Mouse (Mus musculus): ENCODE data around the gene Xxylt1. TPM values are rescaled to one million over a fixed set of nuclear protein-coding genes. Genes with fewer than 3 reads are reported as not detected.
"Not testable (repeated sequence)": the region's sequence is repeated elsewhere in the genome, so short reads cannot be mapped to it uniquely, and the experiment has no call there.

Xxylt1 gene
- polyA plus RNA-seq, 1 experiment from 2014 or later = 25.8 TPM

DNA sequence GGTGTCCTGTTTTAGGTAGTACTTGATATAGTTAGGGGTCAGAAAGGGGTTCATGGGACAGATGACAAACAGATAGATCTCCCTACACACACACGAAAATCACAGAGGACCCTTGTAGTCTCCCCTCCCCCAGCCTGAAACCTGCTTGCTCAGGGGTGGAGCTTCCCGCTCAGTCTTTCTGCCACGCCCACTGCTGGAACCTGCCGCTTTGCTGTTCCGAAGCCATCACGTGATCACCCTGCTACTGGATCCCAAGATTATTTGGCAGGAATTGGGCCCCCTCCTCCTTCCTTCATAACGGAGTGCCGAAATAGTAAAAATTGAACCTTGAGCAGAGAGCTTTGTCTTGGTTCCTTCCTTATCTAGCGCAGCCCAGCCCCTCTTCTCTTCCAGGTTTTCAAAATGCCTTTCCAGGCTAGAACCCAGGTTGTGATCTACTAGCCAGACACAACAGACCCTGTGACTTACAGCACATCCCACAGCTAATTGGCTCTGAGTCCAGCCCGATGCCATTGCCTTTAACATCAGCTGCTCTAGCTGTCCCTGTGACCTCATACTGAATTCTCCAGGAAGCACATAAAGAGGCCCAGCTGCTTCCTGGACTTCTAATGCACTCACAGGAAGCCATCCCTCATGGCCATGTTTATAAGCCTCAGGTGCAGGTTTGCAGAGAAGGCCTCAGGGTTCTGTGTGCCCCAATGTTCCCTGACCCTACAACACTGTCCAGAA lies 77.5 kb downstream of the Xxylt1 start:
- H3K4me3 ChIP-seq, H3K27me3 ChIP-seq, H3K27ac ChIP-seq, H3K36me3 ChIP-seq, H3K9me3 ChIP-seq, H3K9ac ChIP-seq: not testable (repeated sequence)
- 7% methylated on average over 10 of the region's 10 CpGs for WGBS
- peak overlapping the region; percentile 16 for H3K4me2 ChIP-seq (replicated peaks)
- peak; percentile 13; the same call in 1 of the 2 replicates for ATAC-seq (ENCODE audit: insufficient number of reproducible peaks, insufficient read depth, low FRiP score, low TSS enrichment)
- peaks cover 19% of the 10 kb centered on the region for H3K4me1 ChIP-seq

DNA sequence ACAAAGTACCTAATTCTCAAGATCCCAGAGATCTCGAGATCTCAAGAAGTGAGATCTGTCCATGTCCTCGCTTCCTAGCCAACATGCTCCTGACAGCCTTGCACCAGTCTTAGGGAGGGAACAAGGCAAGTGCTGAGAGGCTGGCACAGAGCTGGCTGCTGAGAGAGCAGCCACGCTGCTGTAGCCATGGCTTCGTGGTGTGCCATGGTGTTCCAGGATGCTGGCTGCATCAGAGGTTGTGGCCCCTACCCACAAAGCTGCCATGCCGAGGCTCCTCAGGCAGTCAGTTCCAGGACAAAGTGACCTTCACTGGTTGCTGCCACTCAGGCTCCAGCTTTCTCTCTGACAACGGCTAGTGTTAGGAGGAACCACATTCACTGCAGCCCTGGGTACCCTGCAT lies 78.3 kb downstream of the Xxylt1 start:
- Histone ChIP-seq H3K4me2 (replicated peaks) (no peak overlapping the region), H3K4me1 (peaks cover 19% of the 10 kb centered on the region), H3K9me3 (no peaks in the 10 kb centered on the region), H3K27me3 (no peaks in the 10 kb centered on the region), H3K27ac (no peak overlapping the region), H3K9ac (0 out of 2 replicates have a peak overlapping the region, but pooled peaks have one; percentile 16), H3K4me3 (no peak overlapping the region), H3K36me3 (0 out of 2 replicates have a peak, but pooled peaks cover 3% of the 10 kb centered on the region)
- 65% methylated on average over 6 of the region's 6 CpGs for WGBS
- ATAC-seq (ENCODE audit: insufficient number of reproducible peaks, insufficient read depth, low FRiP score, low TSS enrichment) = no peak

DNA sequence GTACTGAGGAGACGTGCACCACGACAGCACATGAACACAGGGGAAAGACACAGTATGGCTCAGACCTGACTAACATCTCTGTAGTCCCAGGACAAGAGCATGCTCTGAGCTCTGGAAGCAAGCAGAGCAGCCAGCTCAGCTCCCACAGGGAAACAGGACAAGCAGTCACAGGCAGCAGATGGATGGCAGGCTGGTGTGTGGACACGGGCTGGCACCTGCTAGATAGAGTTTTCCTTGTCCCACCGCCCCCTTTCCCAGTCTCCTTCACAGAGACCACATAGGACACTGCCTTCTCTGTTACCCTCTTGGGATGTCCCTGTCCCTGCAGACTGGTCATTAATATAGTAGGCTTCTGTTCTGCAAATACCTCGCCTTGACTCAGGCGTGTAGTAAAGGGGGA lies 79.1 kb downstream of the Xxylt1 start:
- Histone ChIP-seq H3K4me3 (no peak overlapping the region), H3K9ac (no peak overlapping the region), H3K4me2 (replicated peaks) (no peak overlapping the region), H3K36me3 (0 out of 2 replicates have a peak, but pooled peaks cover 3% of the 10 kb centered on the region), H3K27me3 (no peaks in the 10 kb centered on the region), H3K4me1 (peaks cover 19% of the 10 kb centered on the region), H3K9me3 (no peaks in the 10 kb centered on the region), H3K27ac (no peak overlapping the region)
- WGBS = 84% methylated on average over 6 of the region's 6 CpGs
- no peak for ATAC-seq (ENCODE audit: insufficient number of reproducible peaks, insufficient read depth, low FRiP score, low TSS enrichment)

DNA sequence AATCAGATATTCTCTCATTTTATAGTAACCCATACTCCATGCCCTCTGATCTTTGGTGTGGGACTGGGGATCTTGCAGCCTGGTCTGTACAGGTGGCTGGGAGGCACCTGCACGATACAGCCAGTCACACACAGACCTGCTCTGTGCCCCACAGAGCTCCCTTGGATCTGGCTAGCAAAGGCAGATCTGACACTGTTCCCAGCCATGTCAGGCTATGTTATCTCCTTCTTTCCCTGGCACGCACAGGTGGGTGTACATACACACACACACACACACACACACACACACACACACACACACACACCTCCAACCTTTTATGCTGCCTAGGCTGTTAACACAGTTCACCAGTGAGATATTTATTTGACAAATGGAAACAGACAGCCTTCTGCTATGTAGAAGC lies 82.5 kb downstream of the Xxylt1 start:
- 100% methylated on average over 2 of the region's 2 CpGs for WGBS
- H3K4me1 ChIP-seq = peaks cover 12% of the 10 kb centered on the region

DNA sequence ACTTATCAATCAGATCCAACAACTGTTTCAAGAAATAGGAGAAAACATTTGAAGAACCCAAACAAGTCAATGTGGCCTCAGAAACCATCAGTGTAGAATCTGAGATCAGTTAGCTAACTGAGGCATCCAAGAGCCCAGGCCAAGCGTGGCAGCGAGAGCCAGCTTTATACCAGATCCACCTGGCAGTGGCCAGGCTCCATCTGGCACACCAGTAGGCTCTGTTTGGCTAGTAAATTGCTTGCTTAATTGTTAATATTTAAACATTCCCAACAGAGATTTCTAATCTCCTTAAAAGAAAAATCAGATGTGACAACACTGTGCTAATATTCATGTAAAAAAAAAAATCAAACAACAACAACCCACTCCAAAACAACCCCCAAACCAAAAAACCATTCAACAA lies 83.2 kb downstream of the Xxylt1 start:
- H3K4me1 ChIP-seq = peaks cover 9% of the 10 kb centered on the region
- WGBS = 92% methylated on average over 2 of the region's 2 CpGs
- no peak overlapping the region for H3K4me3 ChIP-seq
- no peaks in the 10 kb centered on the region for H3K9me3 ChIP-seq
- no peak overlapping the region for H3K27ac ChIP-seq
- H3K4me2 ChIP-seq (replicated peaks) = no peak overlapping the region
- H3K27me3 ChIP-seq = no peaks in the 10 kb centered on the region
- no peaks in the 10 kb centered on the region for H3K36me3 ChIP-seq
- H3K9ac ChIP-seq = no peak overlapping the region
- no peak for ATAC-seq (ENCODE audit: insufficient number of reproducible peaks, insufficient read depth, low FRiP score, low TSS enrichment)

More for the DNA sequence above, 82.5 kb downstream of the Xxylt1 start:
- ATAC-seq (ENCODE audit: insufficient number of reproducible peaks, insufficient read depth, low FRiP score, low TSS enrichment) = no peak
- Histone ChIP-seq H3K27me3 (no peaks in the 10 kb centered on the region), H3K9ac (no peak overlapping the region), H3K27ac (no peak overlapping the region), H3K9me3 (no peaks in the 10 kb centered on the region), H3K4me2 (replicated peaks) (no peak overlapping the region), H3K4me3 (no peak overlapping the region), H3K36me3 (no peaks in the 10 kb centered on the region)

DNA sequence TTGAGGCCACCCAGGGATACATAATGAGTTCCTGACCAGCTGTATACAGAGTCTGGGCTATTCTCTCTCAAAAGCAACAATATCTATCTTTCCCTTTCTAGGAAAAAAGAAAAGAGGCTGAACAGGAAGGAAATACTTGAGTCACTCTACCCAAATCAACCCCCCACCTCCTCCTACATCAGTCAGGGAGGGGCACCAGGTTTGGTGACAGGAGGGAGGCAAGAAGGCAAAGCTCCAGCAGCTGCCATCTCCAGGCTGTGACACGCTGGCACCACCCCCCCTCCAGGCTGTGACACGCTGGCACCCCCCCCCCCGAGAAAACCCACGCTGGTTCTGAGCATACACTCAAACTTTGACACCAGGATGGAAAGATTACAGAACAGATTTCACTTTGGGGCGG lies 85.8 kb downstream of the Xxylt1 start:
- no peaks in the 10 kb centered on the region for H3K27me3 ChIP-seq
- H3K9me3 ChIP-seq = no peaks in the 10 kb centered on the region
- no peak overlapping the region for H3K9ac ChIP-seq
- no peak overlapping the region for H3K27ac ChIP-seq
- no peak for ATAC-seq (ENCODE audit: insufficient number of reproducible peaks, insufficient read depth, low FRiP score, low TSS enrichment)
- H3K4me1 ChIP-seq = peaks cover 6% of the 10 kb centered on the region; the same call in 1 of the 2 replicates
- 79% methylated on average over 5 of the region's 5 CpGs for WGBS
- H3K4me3 ChIP-seq = no peak overlapping the region
- H3K4me2 ChIP-seq (replicated peaks) = no peak overlapping the region
- no peaks in the 10 kb centered on the region for H3K36me3 ChIP-seq

DNA sequence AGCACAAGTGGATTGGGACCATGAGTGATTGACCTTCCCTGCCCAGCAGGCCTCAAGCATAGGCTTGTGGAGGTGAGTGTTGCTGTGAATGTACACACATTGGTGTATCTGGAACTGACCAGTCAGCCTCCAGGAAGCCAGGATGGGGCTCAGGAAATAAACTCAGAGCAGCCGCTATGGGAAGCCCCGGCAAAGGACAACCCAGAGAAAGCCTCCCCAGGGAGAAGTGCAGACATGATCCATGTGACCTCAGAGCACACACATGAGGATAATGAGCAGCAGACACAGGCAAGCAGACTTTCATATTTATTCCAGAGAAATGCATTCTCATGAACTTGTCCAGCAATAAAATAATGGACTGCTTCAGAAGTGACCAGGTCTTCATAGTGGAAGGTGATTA lies 86.4 kb downstream of the Xxylt1 start:
- H3K36me3 ChIP-seq = no peaks in the 10 kb centered on the region
- WGBS = 37% methylated on average over 2 of the region's 2 CpGs
- peaks cover 6% of the 10 kb centered on the region; the same call in 1 of the 2 replicates for H3K4me1 ChIP-seq
- H3K27me3 ChIP-seq = no peaks in the 10 kb centered on the region
- H3K4me3 ChIP-seq = no peak overlapping the region
- H3K4me2 ChIP-seq (replicated peaks) = no peak overlapping the region
- H3K9ac ChIP-seq = no peak overlapping the region
- no peaks in the 10 kb centered on the region for H3K9me3 ChIP-seq
- no peak for ATAC-seq (ENCODE audit: insufficient number of reproducible peaks, insufficient read depth, low FRiP score, low TSS enrichment)
- no peak overlapping the region for H3K27ac ChIP-seq

DNA sequence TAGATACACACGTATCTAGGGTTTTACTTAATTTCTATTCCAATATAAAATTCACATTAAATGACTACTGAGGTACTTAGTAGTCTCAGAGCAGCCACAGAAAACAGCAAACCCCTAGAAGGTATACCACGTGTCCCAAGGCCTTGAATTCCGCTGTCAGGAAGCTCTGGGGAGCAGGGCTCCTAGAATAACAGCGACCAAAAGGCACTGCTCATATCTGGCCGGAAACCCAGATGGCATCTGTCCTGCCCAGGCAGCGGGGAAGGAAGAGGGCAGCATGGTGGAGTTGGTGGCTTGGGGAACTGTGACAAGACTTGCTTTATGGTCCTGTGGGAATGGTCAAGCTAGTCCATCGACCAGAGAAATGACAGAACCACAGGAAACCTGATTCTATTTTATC lies 86.9 kb downstream of the Xxylt1 start:
- Histone ChIP-seq H3K9ac (no peak overlapping the region), H3K27ac (no peak overlapping the region), H3K4me1 (peaks cover 6% of the 10 kb centered on the region; the same call in 1 of the 2 replicates), H3K27me3 (no peaks in the 10 kb centered on the region), H3K4me3 (no peak overlapping the region), H3K9me3 (no peaks in the 10 kb centered on the region), H3K36me3 (no peaks in the 10 kb centered on the region), H3K4me2 (replicated peaks) (no peak overlapping the region)
- ATAC-seq (ENCODE audit: insufficient number of reproducible peaks, insufficient read depth, low FRiP score, low TSS enrichment) = no peak
- WGBS = 82% methylated on average over 7 of the region's 7 CpGs

DNA sequence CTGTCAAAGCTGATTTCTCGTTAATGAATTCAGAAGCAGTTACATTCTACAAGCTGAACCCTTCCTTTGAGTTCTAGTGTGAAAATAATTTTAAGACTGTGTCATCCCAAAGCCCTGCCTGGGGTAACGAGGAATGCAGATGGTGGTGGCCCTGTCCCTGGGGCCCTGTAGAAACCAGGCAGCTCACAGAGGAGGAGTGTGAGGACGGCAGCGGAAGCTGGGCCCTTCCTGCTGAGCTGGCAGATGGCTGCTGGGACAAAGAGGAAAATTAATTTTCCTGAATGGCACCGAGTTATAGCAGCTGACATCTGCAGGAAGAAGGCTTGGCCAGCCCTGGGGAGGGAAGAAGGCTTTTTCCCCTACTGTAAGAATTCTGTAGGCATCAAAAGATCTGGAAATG lies 88.7 kb downstream of the Xxylt1 start:
- ATAC-seq (ENCODE audit: insufficient number of reproducible peaks, insufficient read depth, low FRiP score, low TSS enrichment) = no peak
- WGBS = 73% methylated on average over 5 of the region's 5 CpGs
- Histone ChIP-seq H3K27me3 (no peaks in the 10 kb centered on the region), H3K27ac (no peak overlapping the region), H3K9me3 (no peaks in the 10 kb centered on the region), H3K4me1 (peaks cover 6% of the 10 kb centered on the region; the same call in 1 of the 2 replicates), H3K9ac (no peak overlapping the region), H3K4me2 (replicated peaks) (no peak overlapping the region), H3K36me3 (no peaks in the 10 kb centered on the region), H3K4me3 (no peak overlapping the region)

DNA sequence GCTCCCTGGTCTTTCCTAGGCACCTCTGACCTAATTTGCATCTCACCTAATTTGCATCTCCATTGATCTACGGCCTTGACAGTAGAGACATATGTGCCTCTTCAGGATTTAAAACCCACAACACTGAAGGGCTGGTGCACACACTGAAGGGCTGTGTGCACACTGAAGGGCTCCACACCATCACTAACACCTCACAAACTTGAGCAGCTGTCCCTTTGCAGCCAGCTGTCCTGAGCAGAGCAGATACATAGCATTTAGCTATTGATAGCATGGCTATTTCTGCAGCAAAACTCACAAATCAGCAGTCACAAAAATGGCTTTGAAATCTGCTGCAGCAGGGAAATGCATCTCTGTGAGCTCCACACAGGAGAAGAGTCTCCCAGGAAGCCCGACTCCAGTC lies 90.6 kb downstream of the Xxylt1 start:
- Histone ChIP-seq H3K9me3 (no peaks in the 10 kb centered on the region), H3K27ac (no peak overlapping the region), H3K9ac (no peak overlapping the region), H3K4me1 (peaks cover 6% of the 10 kb centered on the region; the same call in 1 of the 2 replicates), H3K4me2 (replicated peaks) (no peak overlapping the region), H3K4me3 (no peak overlapping the region), H3K27me3 (no peaks in the 10 kb centered on the region), H3K36me3 (no peaks in the 10 kb centered on the region)
- WGBS = 67% methylated on average over 2 of the region's 2 CpGs
- no peak for ATAC-seq (ENCODE audit: insufficient number of reproducible peaks, insufficient read depth, low FRiP score, low TSS enrichment)

DNA sequence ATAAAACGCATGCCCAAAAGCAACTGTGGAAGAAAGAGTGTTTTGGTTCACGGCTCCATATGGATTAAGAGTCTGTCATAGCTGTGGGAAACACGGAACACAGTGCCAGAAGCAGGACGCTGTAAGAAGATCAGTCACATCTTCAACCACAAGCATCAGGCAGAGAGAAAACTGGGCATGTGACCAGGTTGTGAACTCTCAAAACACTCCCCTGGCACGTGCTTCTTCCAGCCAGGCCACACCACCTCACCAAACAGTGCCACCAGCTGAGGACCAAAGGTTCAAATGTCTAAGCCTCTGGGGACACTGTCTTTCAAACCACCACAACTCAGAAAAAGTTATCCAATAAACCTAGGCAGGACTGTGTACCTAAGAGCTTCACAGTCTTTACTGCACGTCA lies 93.0 kb downstream of the Xxylt1 start:
- WGBS = 81% methylated on average over 6 of the region's 6 CpGs

DNA sequence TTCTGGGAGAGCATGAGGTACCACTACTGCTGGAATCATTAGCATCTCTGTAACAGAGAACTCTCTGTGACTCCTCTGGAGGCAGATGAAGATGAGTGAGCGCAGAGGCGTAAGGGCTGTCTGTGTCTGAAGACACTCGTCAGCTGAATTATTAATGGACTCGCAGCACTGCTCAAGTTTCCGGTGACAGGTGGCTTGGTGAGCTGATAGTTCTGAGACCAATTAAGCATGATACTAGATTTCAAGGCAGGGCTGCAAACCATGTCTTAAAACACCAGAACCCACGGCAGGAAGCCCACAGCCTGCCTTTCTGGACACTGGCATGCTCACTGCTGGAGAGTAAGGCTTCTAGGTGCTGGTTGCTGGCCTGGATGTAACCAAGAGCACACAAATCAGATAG lies 93.5 kb downstream of the Xxylt1 start:
- Histone ChIP-seq H3K4me2 (replicated peaks) (no peak overlapping the region), H3K9ac (no peak overlapping the region), H3K4me3 (no peak overlapping the region), H3K27me3 (no peaks in the 10 kb centered on the region), H3K36me3 (no peaks in the 10 kb centered on the region), H3K27ac (no peak overlapping the region), H3K9me3 (no peaks in the 10 kb centered on the region), H3K4me1 (0 out of 2 replicates have a peak, but pooled peaks cover 3% of the 10 kb centered on the region)
- WGBS = 71% methylated on average over 6 of the region's 6 CpGs
- no peak for ATAC-seq (ENCODE audit: insufficient number of reproducible peaks, insufficient read depth, low FRiP score, low TSS enrichment)

More for the DNA sequence above, 93.0 kb downstream of the Xxylt1 start:
- no peaks in the 10 kb centered on the region for H3K27me3 ChIP-seq
- no peak overlapping the region for H3K4me3 ChIP-seq
- H3K9me3 ChIP-seq = no peaks in the 10 kb centered on the region
- 0 out of 2 replicates have a peak, but pooled peaks cover 3% of the 10 kb centered on the region for H3K4me1 ChIP-seq
- no peak overlapping the region for H3K27ac ChIP-seq
- H3K4me2 ChIP-seq (replicated peaks) = no peak overlapping the region
- no peak overlapping the region for H3K9ac ChIP-seq
- no peak for ATAC-seq (ENCODE audit: insufficient number of reproducible peaks, insufficient read depth, low FRiP score, low TSS enrichment)
- no peaks in the 10 kb centered on the region for H3K36me3 ChIP-seq

All from embryonic facial prominence, embryonic 12.5 days (tissue).